Mouse (Mus musculus): ENCODE measurements at regions not wholly inside any gene's neighbourhood (a gene's known extent, or its start where the extent isn't known, plus 50 kb on each side); places are given as distances from the start of the nearest gene placed in this dataset.
"Not testable (repeated sequence)": the region's sequence is repeated elsewhere in the genome, so short reads cannot be mapped to it uniquely, and the experiment has no call there.

DNA sequence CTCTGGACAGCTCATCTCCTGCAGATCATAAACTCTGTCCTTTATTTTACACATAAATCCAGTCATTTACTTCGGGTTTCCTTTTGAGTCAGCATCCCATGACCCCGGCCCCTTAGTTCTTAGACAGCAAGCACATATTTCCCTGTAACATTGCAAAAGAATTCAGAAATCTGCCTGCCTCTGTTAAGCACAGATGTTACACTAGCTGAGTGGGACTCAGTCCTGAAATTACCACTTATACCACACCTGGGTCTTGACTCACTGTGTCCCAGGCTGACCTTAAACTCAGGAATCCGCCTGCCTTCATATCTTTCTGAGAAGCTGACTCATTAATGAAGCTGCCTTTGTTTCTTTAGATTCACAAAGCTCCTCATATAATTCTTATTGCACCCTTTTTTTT lies 139.9 kb downstream of the Sptssa start:
- no peak for DNase-seq

GRCm38 (mm10) chr12:54516039-54516438 lies 140.3 kb downstream of the Sptssa start:
- DNase-seq = not testable (repeated sequence)

DNA sequence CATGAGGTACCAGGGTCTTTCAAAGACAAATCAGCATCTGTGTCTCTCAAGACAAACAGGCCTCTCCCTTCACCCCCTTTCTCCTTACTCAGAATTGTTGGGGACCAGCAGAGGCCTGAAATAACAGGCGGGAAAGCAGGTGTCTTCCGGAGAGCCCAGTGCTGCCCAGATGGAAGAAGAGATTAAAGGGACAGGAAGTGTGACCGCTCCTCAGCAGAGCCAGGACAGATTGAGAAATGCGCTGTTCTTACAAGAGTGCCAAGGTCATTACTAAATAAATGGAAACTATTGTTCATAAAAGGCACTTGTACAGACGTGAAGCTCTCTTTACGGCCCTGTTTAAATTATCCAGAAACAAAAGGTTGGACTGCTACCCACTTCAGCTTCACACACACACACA lies 146.5 kb downstream of the Sptssa start:
- no peak for DNase-seq

- no peak for DNase-seq
These were observed 153.6 kb downstream of the Sptssa start for GRCm38 (mm10) chr12:54502775-54503174.

DNA sequence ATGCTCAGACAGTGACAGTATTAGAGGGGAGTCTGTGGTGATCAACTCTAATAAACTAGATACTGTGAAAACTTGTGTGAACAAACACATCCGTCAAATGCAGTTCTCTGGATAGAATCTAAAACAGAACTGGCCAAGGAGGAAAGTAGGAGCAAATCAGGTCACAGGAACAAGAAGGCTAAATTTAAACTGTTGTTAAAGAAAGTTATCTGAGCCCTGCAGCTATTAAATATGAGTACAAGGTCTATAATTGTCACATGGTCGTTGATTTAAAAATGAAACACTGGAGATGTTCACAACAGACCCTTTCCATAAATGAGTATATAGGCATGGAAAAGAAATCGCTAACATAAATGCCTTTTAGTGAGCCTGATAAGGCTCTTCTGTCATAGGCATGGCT lies 156.4 kb downstream of the Sptssa start:
- DNase-seq = no peak

DNA sequence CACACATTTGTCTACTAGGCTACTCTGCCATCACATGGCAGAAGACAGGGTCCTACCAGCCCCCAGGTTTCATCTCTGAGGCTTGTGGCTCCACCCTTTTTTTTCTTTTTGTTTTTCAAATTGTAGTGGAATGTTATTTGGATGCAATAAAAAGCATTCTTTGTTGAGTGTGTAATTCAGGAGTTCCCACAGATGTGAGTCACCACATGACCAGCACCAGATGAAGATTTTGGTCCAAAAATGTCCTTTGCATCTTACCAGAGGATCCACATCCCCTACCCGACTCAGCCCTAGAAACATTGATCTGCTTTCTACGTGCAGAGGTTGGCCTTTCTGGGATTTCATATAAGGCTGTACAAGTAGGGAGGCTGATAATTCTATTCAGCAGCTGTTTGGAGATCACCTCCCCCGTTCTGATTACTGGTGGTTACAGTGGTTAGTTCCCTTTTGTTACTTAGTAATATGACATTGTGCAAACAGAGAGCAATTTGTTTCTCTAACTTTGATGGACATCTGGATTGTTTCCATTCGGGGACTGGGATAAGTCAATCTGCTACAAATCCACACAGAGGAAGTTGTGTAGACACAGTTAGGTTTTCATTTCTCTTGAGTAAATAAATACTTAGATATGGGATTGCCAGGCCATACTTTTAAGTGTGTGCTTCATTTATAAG lies 160.5 kb downstream of the Sptssa start:
- no peak for DNase-seq

- no peak for DNase-seq
These were observed 161.5 kb downstream of the Sptssa start for GRCm38 (mm10) chr12:54494756-54495375.

GRCm38 (mm10) chr12:54492737-54493136 lies 163.6 kb downstream of the Sptssa start:
- peak; percentile 25 for DNase-seq

GRCm38 (mm10) chr12:54490460-54490859 lies 165.9 kb downstream of the Sptssa start:
- DNase-seq = no peak

GRCm38 (mm10) chr12:54489675-54490074 lies 166.7 kb downstream of the Sptssa start:
- peak; percentile 19 for DNase-seq

GRCm38 (mm10) chr12:54487689-54488088 lies 168.7 kb downstream of the Sptssa start:
- no peak for DNase-seq

- DNase-seq = no peak
These were observed 174.4 kb downstream of the Sptssa start for GRCm38 (mm10) chr12:54482020-54482419.

GRCm38 (mm10) chr12:54479841-54480240 lies 176.5 kb downstream of the Sptssa start:
- DNase-seq = no peak

DNA sequence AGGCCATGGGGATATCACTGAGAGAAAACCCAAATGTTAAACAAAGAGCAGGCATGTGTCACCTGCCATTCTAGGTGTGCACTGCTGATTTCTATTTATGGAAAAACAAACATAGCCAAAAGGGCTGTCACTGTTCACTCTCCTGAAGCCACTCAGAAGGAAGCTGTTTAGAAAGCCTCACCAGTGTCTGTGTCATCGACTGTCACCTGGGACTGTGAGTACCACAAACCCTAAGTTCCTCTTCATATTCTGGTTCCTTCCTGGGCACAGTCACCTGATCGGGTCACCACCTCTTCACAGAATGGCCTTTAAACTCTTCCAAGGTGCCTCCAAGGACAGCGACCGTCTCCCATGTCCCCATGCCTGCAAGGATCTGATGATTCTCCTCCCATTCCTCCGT lies 183.5 kb downstream of the Sptssa start:
- DNase-seq = no peak

- DNase-seq = no peak
These were observed 184.0 kb downstream of the Sptssa start for GRCm38 (mm10) chr12:54472407-54472806.

GRCm38 (mm10) chr12:54467635-54468034 lies 188.7 kb downstream of the Sptssa start:
- no peak for DNase-seq

GRCm38 (mm10) chr12:54463806-54464205 lies 192.6 kb downstream of the Sptssa start:
- DNase-seq = no peak

GRCm38 (mm10) chr12:54461411-54461810 lies 195.0 kb downstream of the Sptssa start:
- DNase-seq = no peak

DNA sequence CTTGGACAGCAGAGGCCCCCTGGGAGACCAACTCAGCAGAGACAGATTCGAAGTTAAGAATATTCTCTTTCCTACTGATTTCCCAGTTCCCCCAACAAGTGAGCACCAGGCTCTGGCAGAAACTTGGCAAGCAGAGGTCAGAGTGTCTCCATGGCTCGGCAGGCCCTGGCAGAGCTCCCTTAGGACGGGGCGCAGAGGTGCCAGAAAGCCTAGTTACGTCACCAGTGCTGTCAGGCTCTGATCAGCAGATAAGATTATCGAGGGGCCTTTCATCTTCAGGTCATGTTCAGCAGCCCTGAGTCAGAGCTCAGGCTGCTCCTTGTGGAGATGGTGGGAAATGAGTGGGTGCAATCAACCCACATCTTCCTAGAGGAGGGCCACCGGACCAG lies 196.2 kb downstream of the Sptssa start:
- DNase-seq = peak; percentile 7

- no peak for DNase-seq
These were observed 196.8 kb downstream of the Sptssa start for GRCm38 (mm10) chr12:54459462-54460134.

GRCm38 (mm10) chr12:54456731-54457130 lies 199.6 kb downstream of the Sptssa start:
- no peak for DNase-seq

DNA sequence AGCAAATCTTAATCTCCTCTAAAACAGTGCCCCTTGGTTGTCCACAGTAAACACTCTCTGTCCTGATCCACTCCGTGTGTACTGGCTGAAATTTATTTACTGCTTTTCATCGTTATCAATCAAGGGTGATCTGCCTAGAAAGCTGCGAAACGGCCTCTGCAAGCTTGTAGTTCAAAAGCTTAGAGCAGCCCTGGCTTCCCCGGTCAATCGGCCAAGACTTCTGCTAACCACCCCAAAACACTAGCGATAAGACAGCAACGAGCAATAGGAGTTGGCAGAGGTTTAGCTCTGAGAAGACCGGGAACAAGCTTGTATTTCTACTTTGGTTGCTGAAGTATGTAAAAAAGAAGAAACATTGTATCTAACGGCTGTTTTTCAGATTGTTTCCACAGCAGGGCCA lies 201.8 kb downstream of the Sptssa start:
- DNase-seq = no peak

DNA sequence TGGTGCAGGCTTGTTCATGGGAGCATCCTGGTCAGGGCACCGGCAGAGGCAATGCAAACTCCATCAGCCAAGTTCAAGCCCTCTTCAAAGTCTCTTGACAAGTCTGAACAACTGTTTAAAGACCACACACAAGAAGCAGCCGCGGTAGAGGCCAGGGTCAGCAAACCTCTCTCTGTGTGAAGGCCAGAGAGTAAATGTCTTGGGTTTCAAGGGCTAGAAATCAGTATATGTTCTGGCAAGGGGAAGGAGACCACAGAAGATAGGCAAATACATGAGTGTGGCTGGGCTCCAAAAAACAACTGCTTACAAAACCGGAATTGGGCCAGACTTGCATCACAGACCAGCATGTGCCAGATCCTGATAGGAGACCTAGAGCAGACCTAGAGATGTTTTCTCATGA lies 203.0 kb downstream of the Sptssa start:
- no peak for DNase-seq

- no peak for DNase-seq
These were observed 206.0 kb downstream of the Sptssa start for GRCm38 (mm10) chr12:54450369-54450768.

Measured in cerebellum, adult 9-11 months (tissue).